Mouse (Mus musculus) forebrain, postnatal 0 days (tissue): ENCODE measurements around the gene Taf3. TPM values are rescaled to one million over a fixed set of nuclear protein-coding genes. Genes with fewer than 3 reads are reported as not detected.
A peak's percentile ranks its signal among the peaks of the same experiment; 100 is the strongest.

Experiments
- ATAC-seq: fragments of 200-750 bp; cut with Nextera tagmentation; 2 replicates; pipeline ENCODE4 v1.8.0; 2017; ENCODE audit warnings: mild to moderate bottlenecking, moderate library complexity
- DNase-seq: peaks from one replicate; pipeline ENCODE4 v3.0.0-alpha.2; 2015
- H3K27ac ChIP-seq: fragments of 300-500 bp; sonication (generic); 2 replicates; pipeline ENCODE4 v1.5.1; 2014; ENCODE audit warnings: low read depth, mild to moderate bottlenecking, antibody characterized with exemption, low read length, moderate library complexity, mixed read lengths
- H3K27me3 ChIP-seq: fragments of 300-500 bp; sonication (generic); 2 replicates; pipeline ENCODE4 v1.6.1; 2014; ENCODE audit warnings: mild to moderate bottlenecking, low read length, mixed read lengths; ENCODE audit not compliant: insufficient read depth
- H3K36me3 ChIP-seq: fragments of 300-500 bp; sonication (generic); 2 replicates; pipeline ENCODE4 v1.6.1; 2014; ENCODE audit warnings: mild to moderate bottlenecking, moderate library complexity; ENCODE audit not compliant: insufficient read depth
- H3K4me1 ChIP-seq: fragments of 300-500 bp; sonication (generic); 2 replicates; pipeline ENCODE4 v1.6.1; 2014; ENCODE audit warnings: antibody characterized with exemption; ENCODE audit not compliant: insufficient read depth
- H3K4me2 ChIP-seq: fragments of 300-500 bp; sonication (generic); 2 replicates; pipeline ENCODE4 v1.6.1; 2014; ENCODE audit warnings: low read depth, mild to moderate bottlenecking, moderate library complexity
- H3K4me3 ChIP-seq: fragments of 300-500 bp; sonication (generic); 2 replicates; pipeline ENCODE4 v1.5.1; 2014; ENCODE audit warnings: low read depth, low read length, mixed read lengths
- H3K9ac ChIP-seq: fragments of 300-500 bp; sonication (generic); 2 replicates; pipeline ENCODE4 v1.6.1; 2014; ENCODE audit warnings: mild to moderate bottlenecking
- H3K9me3 ChIP-seq: fragments of 300-500 bp; sonication (generic); 2 replicates; pipeline ENCODE4 v1.6.1; 2016; ENCODE audit warnings: low read length
- CTCF ChIP-seq: sonication (generic); IDR thresholded peaks from 2 replicates; pipeline ENCODE4 v1.5.1; 2016; ENCODE audit warnings: antibody characterized with exemption, control low read depth, low read depth
- WGBS: fragments of 180-500 bp; shearing (Covaris S2); extraction: QIAGEN DNeasy Blood & Tissue Kit; methylation state at CpG from one replicate; pipeline ENCODE4 v1.1.7; 2014; 5-methylcytosine and 5-hydroxymethylcytosine counted together
- polyA plus RNA-seq: library from polyadenylated mRNA; unstranded; fragments of >200 nt; fragmentation: Nextera tagmentation; extraction: Ambion mirVana; gene quantifications from 2 replicates; pipeline ENCODE4 v1.2.1, GENCODE M21; 2015
- total RNA-seq: library from RNA; depleted of rRNA; stranded (reverse); fragments of >200 nt; gene quantifications from 2 replicates; pipeline ENCODE4 v1.2.3, GENCODE M21; 2014

Taf3 gene
- total and polyA plus RNA-seq, 2 experiments from 2014 or later: 3.5 to 9.6 TPM

DNA sequence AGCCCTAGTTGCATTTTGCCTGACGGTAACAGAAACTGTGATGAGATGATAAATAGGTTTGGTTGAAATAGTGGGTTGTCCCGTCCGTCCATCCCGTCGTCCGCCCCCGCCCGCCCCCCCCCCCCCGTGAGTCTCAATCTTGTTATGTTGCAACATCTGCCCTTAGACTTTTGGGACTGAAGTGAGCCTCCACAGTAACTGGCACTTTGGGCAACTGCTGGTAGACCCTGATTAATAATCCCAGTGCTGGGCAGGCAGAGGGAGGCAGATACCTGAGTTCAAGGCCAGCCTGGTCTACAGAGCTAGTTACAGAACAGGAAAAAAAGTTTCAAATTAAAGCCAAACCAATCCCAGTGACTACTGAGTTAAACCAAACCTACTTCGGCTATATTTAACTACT lies 1.1 kb upstream of the Taf3 start:
- 15% methylated on average over 10 of the region's 10 CpGs for WGBS
- Histone ChIP-seq H3K27ac (no peak overlapping the region), H3K9ac (peak overlapping the region; percentile 75; the same call in 1 of the 2 replicates), H3K4me1 (no peaks in the 10 kb centered on the region; the same call in none of the 2 replicates), H3K4me3 (peak overlapping the region; percentile 93), H3K27me3 (no peaks in the 10 kb centered on the region), H3K9me3 (no peaks in the 10 kb centered on the region), H3K36me3 (peaks cover 4% of the 10 kb centered on the region; the same call in 1 of the 2 replicates), H3K4me2 (peak overlapping the region; percentile 88)
- ATAC-seq (no peak), DNase-seq (no peak)
- TF ChIP-seq CTCF: no peak

- peak overlapping the region; percentile 93 for H3K4me3 ChIP-seq
- H3K36me3 ChIP-seq: no peaks in the 10 kb centered on the region
- H3K9me3 ChIP-seq: no peaks in the 10 kb centered on the region
- H3K4me1 ChIP-seq: no peaks in the 10 kb centered on the region; the same call in none of the 2 replicates
- peak overlapping the region; percentile 75 for H3K9ac ChIP-seq
- TF ChIP-seq CTCF: peak; percentile 48
- peak; percentile 75 for ATAC-seq
- WGBS: 2% methylated on average over 45 of the region's 47 CpGs
- H3K4me2 ChIP-seq: peak overlapping the region; percentile 88
- H3K27me3 ChIP-seq: no peaks in the 10 kb centered on the region
- peak; percentile 54 for DNase-seq
- peak overlapping the region; percentile 85 for H3K27ac ChIP-seq
Measured at GRCm38 (mm10) chr2:10047758-10048436, 499 bp downstream of the Taf3 start.

- Histone ChIP-seq H3K36me3 (peaks cover 9% of the 10 kb centered on the region; the same call in 1 of the 2 replicates), H3K9ac (no peak overlapping the region), H3K4me3 (no peak overlapping the region), H3K27ac (no peak overlapping the region), H3K4me1 (no peaks in the 10 kb centered on the region), H3K9me3 (no peaks in the 10 kb centered on the region), H3K4me2 (no peak overlapping the region), H3K27me3 (no peaks in the 10 kb centered on the region)
- WGBS: 74% methylated on average over 3 of the region's 3 CpGs
- no peak for DNase-seq
- TF ChIP-seq CTCF: no peak
- ATAC-seq: no peak
Measured at GRCm38 (mm10) chr2:10034976-10035375, 13.4 kb downstream of the Taf3 start.

GRCm38 (mm10) chr2:10033684-10034083 lies 14.7 kb downstream of the Taf3 start:
- 67% methylated on average over 4 of the region's 4 CpGs for WGBS
- Histone ChIP-seq H3K27me3 (no peaks in the 10 kb centered on the region), H3K36me3 (no peaks in the 10 kb centered on the region), H3K9me3 (no peaks in the 10 kb centered on the region), H3K4me2 (no peak overlapping the region), H3K4me3 (no peak overlapping the region), H3K9ac (no peak overlapping the region), H3K27ac (no peak overlapping the region), H3K4me1 (no peaks in the 10 kb centered on the region)
- no peak; the same call in 1 of the 2 replicates for TF ChIP-seq CTCF
- ATAC-seq: no peak
- no peak for DNase-seq

DNA sequence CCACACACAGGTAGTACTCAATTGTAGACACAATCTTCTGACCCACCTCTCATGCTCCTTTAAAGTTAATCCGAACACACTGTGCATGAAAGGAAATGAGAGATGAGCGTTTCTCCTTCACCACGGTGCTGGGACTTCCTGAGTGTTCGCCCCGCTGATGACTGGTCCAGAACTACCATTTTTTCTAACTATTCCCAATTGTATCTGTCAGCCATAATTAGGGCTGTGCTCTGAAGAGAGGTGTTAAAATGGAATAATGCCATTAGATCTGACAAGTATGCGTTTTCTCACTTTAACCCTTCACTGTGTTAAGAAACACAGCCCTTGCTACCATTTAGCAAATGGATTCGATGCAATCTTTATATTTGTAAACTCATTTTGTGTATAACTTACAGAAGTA lies 18.6 kb downstream of the Taf3 start:
- TF ChIP-seq CTCF: no peak
- Histone ChIP-seq H3K27ac (no peak overlapping the region), H3K4me3 (no peak overlapping the region), H3K36me3 (no peaks in the 10 kb centered on the region), H3K9me3 (no peaks in the 10 kb centered on the region), H3K4me2 (no peak overlapping the region), H3K9ac (no peak overlapping the region), H3K27me3 (no peaks in the 10 kb centered on the region), H3K4me1 (no peaks in the 10 kb centered on the region)
- DNase-seq (no peak), ATAC-seq (no peak; the same call in 1 of the 2 replicates)
- WGBS: 46% methylated on average over 7 of the region's 7 CpGs

- TF ChIP-seq CTCF: no peak
- Histone ChIP-seq H3K4me3 (no peak overlapping the region), H3K4me1 (no peaks in the 10 kb centered on the region), H3K36me3 (no peaks in the 10 kb centered on the region), H3K9me3 (no peaks in the 10 kb centered on the region), H3K9ac (no peak overlapping the region), H3K27me3 (no peaks in the 10 kb centered on the region), H3K27ac (no peak overlapping the region), H3K4me2 (no peak overlapping the region)
- DNase-seq: no peak
- ATAC-seq: no peak
- 87% methylated on average over 6 of the region's 6 CpGs for WGBS
Measured at GRCm38 (mm10) chr2:10024264-10024663, 24.1 kb downstream of the Taf3 start.

DNA sequence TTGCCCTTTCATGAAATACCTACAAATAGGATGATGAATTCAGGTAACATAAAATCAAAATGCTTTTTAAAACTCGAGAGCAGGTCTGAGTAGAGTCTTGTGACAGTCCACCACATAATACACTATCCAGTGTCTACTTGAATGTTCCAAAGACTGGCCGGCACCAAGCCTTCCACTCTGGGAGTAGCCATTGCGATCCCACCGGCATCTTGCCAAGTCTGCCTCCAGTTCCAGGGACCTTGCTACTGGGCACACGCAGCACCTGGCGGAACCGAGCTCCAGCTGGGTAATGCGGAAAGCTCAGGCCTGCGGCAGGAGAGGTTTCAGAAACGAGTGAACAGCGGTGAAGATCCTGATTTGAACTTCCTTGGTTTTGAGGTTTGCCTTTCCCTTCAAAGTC lies 27.1 kb downstream of the Taf3 start:
- no peaks in the 10 kb centered on the region for H3K9me3 ChIP-seq
- H3K36me3 ChIP-seq: no peaks in the 10 kb centered on the region
- no peak overlapping the region for H3K9ac ChIP-seq
- ATAC-seq (no peak), DNase-seq (no peak)
- no peak overlapping the region for H3K4me2 ChIP-seq
- H3K4me3 ChIP-seq: no peak overlapping the region
- H3K27ac ChIP-seq: no peak overlapping the region
- no peak for TF ChIP-seq CTCF
- H3K4me1 ChIP-seq: no peaks in the 10 kb centered on the region
- H3K27me3 ChIP-seq: no peaks in the 10 kb centered on the region
- WGBS: 87% methylated on average over 11 of the region's 11 CpGs
